Mouse (Mus musculus) brain, embryonic 14.5 days (tissue): ENCODE data around the gene Mfsd1.

Source experiments
- CTCF ChIP-seq: fragments of 200-500 bp; IDR thresholded peaks from 2 replicates; pipeline ENCODE4 v1.5.1; 2012; ENCODE audit warnings: inconsistent platforms, mild to moderate bottlenecking, moderate library complexity, borderline replicate concordance; ENCODE audit not compliant: insufficient read depth, insufficient read length; ENCODE audit errors: extremely low read depth
- POLR2A ChIP-seq: fragments of 200-500 bp; IDR thresholded peaks from 2 replicates; pipeline ENCODE4 v1.6.1; 2012; ENCODE audit warnings: mild to moderate bottlenecking, inconsistent platforms, borderline replicate concordance; ENCODE audit not compliant: poor library complexity, insufficient read depth, insufficient read length, severe bottlenecking; ENCODE audit errors: extremely low read depth

GRCm38 (mm10) chr3:67645640-67646466, 63.3 kb downstream of the Mfsd1 start:
- no peak for TF ChIP-seq CTCF
- TF ChIP-seq POLR2A = no peak
